Mouse (Mus musculus) MEL (cell line): ENCODE results near the gene Sorbs2. TPM values are rescaled to one million over a fixed set of nuclear protein-coding genes. Genes with fewer than 3 reads are reported as not detected.

Experiments used
- DNase-seq: peaks from one replicate; pipeline ENCODE4 v3.0.0; 2011; ENCODE audit warnings: low read depth, low spot score
- H3K27ac ChIP-seq: 2 replicates; pipeline ENCODE4 v1.5.1; 2012; ENCODE audit warnings: low read depth, mild to moderate bottlenecking, control low read depth, low read length, moderate library complexity; ENCODE audit not compliant: control insufficient read depth
- H3K27me3 ChIP-seq, 2 experiments: fragments of 150-350 bp in 1 of 2; sonication (generic) in 1 of 2; 2 replicates each; pipeline ENCODE4 v1.6.1; 2012; ENCODE audit warnings: low read length in 2 of 2, mild to moderate bottlenecking in 2 of 2, improper control_type of control experiment in 1 of 2, moderate library complexity in 1 of 2; ENCODE audit not compliant: insufficient read depth in 2 of 2, control insufficient read depth in 1 of 2
- H3K36me3 ChIP-seq, 2 experiments: 2 replicates each; pipeline ENCODE4 v1.6.1; 2012 to 2014; ENCODE audit warnings: low read length in 2 of 2, improper control_type of control experiment in 1 of 2, inconsistent platforms in 1 of 2, mild to moderate bottlenecking in 1 of 2; ENCODE audit not compliant: insufficient read depth in 2 of 2, control insufficient read depth in 1 of 2
- H3K4me1 ChIP-seq, 2 experiments: fragments of 150-350 bp in 1 of 2; sonication (generic) in 1 of 2; 2 replicates each; pipeline ENCODE4 v1.6.1; 2012; ENCODE audit warnings: low read length in 2 of 2, improper control_type of control experiment in 1 of 2, mild to moderate bottlenecking in 1 of 2; ENCODE audit not compliant: insufficient read depth in 2 of 2, control insufficient read depth in 1 of 2
- H3K4me3 ChIP-seq, 2 experiments: fragments of 150-350 bp in 1 of 2; sonication (generic) in 1 of 2; 2 replicates each; pipeline ENCODE4 v1.5.1; 2012; ENCODE audit warnings: low read depth in 2 of 2, low read length in 2 of 2, mild to moderate bottlenecking in 2 of 2, moderate library complexity in 2 of 2, control low read depth in 1 of 2, improper control_type of control experiment in 1 of 2; ENCODE audit not compliant: control insufficient read depth in 1 of 2, insufficient read depth in 1 of 2
- H3K79me2 ChIP-seq: 2 replicates; pipeline ENCODE4 v1.6.1; 2012; ENCODE audit warnings: mild to moderate bottlenecking, low read length, moderate library complexity; ENCODE audit not compliant: control insufficient read depth, poor library complexity, insufficient read depth
- H3K9ac ChIP-seq: 2 replicates; pipeline ENCODE4 v1.6.1; 2012; ENCODE audit warnings: low read depth, mild to moderate bottlenecking, control low read depth, low read length, moderate library complexity; ENCODE audit not compliant: control insufficient read depth, poor library complexity, severe bottlenecking
- H3K9me3 ChIP-seq: fragments of 150-350 bp; sonication (generic); replicated peaks from 2 replicates; pipeline ENCODE4 v1.6.1; 2012; ENCODE audit warnings: mild to moderate bottlenecking, low read length, improper control_type of control experiment, moderate library complexity; ENCODE audit not compliant: insufficient read depth
- BHLHE40 ChIP-seq: IDR thresholded peaks from 2 replicates; pipeline ENCODE4 v1.6.1; 2012; ENCODE audit warnings: low read depth, mild to moderate bottlenecking, inconsistent platforms, low read length, improper control_type of control experiment, borderline replicate concordance
- CHD1 ChIP-seq: IDR thresholded peaks from 2 replicates; pipeline ENCODE4 v1.6.1; 2012; ENCODE audit warnings: low read depth, mild to moderate bottlenecking, inconsistent platforms, low read length, improper control_type of control experiment
- CTCF ChIP-seq, 3 experiments: IDR thresholded peaks in 2 of 3; conservative IDR thresholded peaks in 1 of 3; 2 replicates each; pipeline ENCODE4 v1.5.1; 2011 to 2012; ENCODE audit warnings: low read length in 3 of 3, low read depth in 2 of 3, mild to moderate bottlenecking in 2 of 3, improper control_type of control experiment in 1 of 3, inconsistent platforms in 1 of 3, mixed read lengths in 1 of 3, moderate library complexity in 1 of 3; ENCODE audit not compliant: control insufficient read depth in 1 of 3, insufficient read depth in 1 of 3, poor library complexity in 1 of 3, severe bottlenecking in 1 of 3
- E2F4 ChIP-seq: IDR thresholded peaks from 2 replicates; pipeline ENCODE4 v1.6.1; 2011; ENCODE audit warnings: low read depth, low read length, improper control_type of control experiment, borderline replicate concordance
- EP300 ChIP-seq, 2 experiments: IDR thresholded peaks; 2 replicates each; pipeline ENCODE4 v1.6.1; 2011; ENCODE audit warnings: improper control_type of control experiment in 2 of 2, low read length in 2 of 2, low read depth in 1 of 2, mild to moderate bottlenecking in 1 of 2
- ETS1 ChIP-seq: IDR thresholded peaks from 2 replicates; pipeline ENCODE4 v1.6.1; 2012; ENCODE audit warnings: low read depth, mild to moderate bottlenecking, inconsistent platforms, low read length, improper control_type of control experiment, moderate library complexity
- GATA1 ChIP-seq: IDR thresholded peaks from 2 replicates; pipeline ENCODE4 v1.6.1; 2011; ENCODE audit warnings: low read depth, low read length, improper control_type of control experiment
- JUND ChIP-seq: IDR thresholded peaks from 2 replicates; pipeline ENCODE4 v1.6.1; 2011; ENCODE audit warnings: low read depth, mild to moderate bottlenecking, improper control_type of control experiment, low read length
- KAT2A ChIP-seq: conservative IDR thresholded peaks from 2 replicates; pipeline ENCODE4 v1.6.1; 2012; ENCODE audit warnings: low read depth, low read length, improper control_type of control experiment, inconsistent platforms
- NELFE ChIP-seq: IDR thresholded peaks from 2 replicates; pipeline ENCODE4 v1.6.1; 2011; ENCODE audit warnings: low read depth, low read length, improper control_type of control experiment
- NRF1 ChIP-seq: IDR thresholded peaks from 2 replicates; pipeline ENCODE4 v1.6.1; 2014; ENCODE audit warnings: low read depth, mild to moderate bottlenecking, inconsistent platforms, low read length, improper control_type of control experiment, moderate library complexity; ENCODE audit not compliant: poor library complexity, insufficient read depth, severe bottlenecking
- POLR2A ChIP-seq, 2 experiments: IDR thresholded peaks; 2 replicates each; pipeline ENCODE4 v1.6.1; 2011 to 2012; ENCODE audit warnings: low read length in 2 of 2, mild to moderate bottlenecking in 2 of 2, control low read depth in 1 of 2, improper control_type of control experiment in 1 of 2, low read depth in 1 of 2, moderate library complexity in 1 of 2; ENCODE audit not compliant: control insufficient read depth in 1 of 2, insufficient read depth in 1 of 2, poor library complexity in 1 of 2
- POLR2AphosphoS2 ChIP-seq: IDR thresholded peaks from 2 replicates; pipeline ENCODE4 v1.6.1; 2011; ENCODE audit warnings: low read length, improper control_type of control experiment
- POLR2AphosphoS5 ChIP-seq: IDR thresholded peaks from 2 replicates; pipeline ENCODE4 v1.6.1; 2012; ENCODE audit warnings: low read depth, borderline replicate concordance, mild to moderate bottlenecking, inconsistent platforms, low read length, moderate library complexity, mixed read lengths
- RAD21 ChIP-seq: IDR thresholded peaks from 2 replicates; pipeline ENCODE4 v1.6.1; 2011; ENCODE audit warnings: mild to moderate bottlenecking, low read depth, low read length, improper control_type of control experiment
- RCOR1 ChIP-seq: IDR thresholded peaks from 2 replicates; pipeline ENCODE4 v1.6.1; 2012; ENCODE audit warnings: low read depth, mild to moderate bottlenecking, inconsistent platforms, low read length, improper control_type of control experiment
- SIN3A ChIP-seq: IDR thresholded peaks from 2 replicates; pipeline ENCODE4 v1.6.1; 2012; ENCODE audit warnings: low read length, improper control_type of control experiment, inconsistent platforms
- SMC3 ChIP-seq: IDR thresholded peaks from 2 replicates; pipeline ENCODE4 v1.6.1; 2011; ENCODE audit warnings: low read depth, low read length, improper control_type of control experiment
- TBP ChIP-seq: IDR thresholded peaks from 2 replicates; pipeline ENCODE4 v1.8.0; 2011; ENCODE audit warnings: low read depth, low read length, improper control_type of control experiment
- UBTF ChIP-seq: IDR thresholded peaks from 2 replicates; pipeline ENCODE4 v1.6.1; 2012; ENCODE audit warnings: low read depth, mild to moderate bottlenecking, inconsistent platforms, low read length, improper control_type of control experiment, moderate library complexity, borderline replicate concordance; ENCODE audit not compliant: insufficient read depth
- USF2 ChIP-seq, 2 experiments: IDR thresholded peaks; 2 replicates each; pipeline ENCODE4 v1.6.1; 2011 to 2012; ENCODE audit warnings: improper control_type of control experiment in 2 of 2, low read length in 2 of 2, borderline replicate concordance in 1 of 2, inconsistent platforms in 1 of 2, low read depth in 1 of 2, mild to moderate bottlenecking in 1 of 2; ENCODE audit not compliant: insufficient read depth in 1 of 2
- ZC3H11A ChIP-seq: IDR thresholded peaks from 2 replicates; pipeline ENCODE4 v1.6.1; 2012; ENCODE audit warnings: low read depth, mild to moderate bottlenecking, inconsistent platforms, low read length, improper control_type of control experiment
- ZKSCAN1 ChIP-seq: IDR thresholded peaks from 2 replicates; pipeline ENCODE4 v1.6.1; 2012; ENCODE audit warnings: low read depth, mild to moderate bottlenecking, inconsistent platforms, low read length, improper control_type of control experiment, moderate library complexity
- ZNF384 ChIP-seq: IDR thresholded peaks from 2 replicates; pipeline ENCODE4 v1.6.1; 2012; ENCODE audit warnings: low read depth, mild to moderate bottlenecking, inconsistent platforms, low read length, improper control_type of control experiment
- polyA plus RNA-seq, 2 experiments: library from polyadenylated mRNA; stranded (reverse) in 1 of 2; unstranded in 1 of 2; fragments of >175 nt in 1 of 2; fragments of >200 nt in 1 of 2; gene quantifications; 2 replicates each; pipeline versions ENCODE4 v1.2.1 to v1.2.4; 2012; ENCODE audit warnings: low replicate concordance in 2 of 2, low read depth in 1 of 2; ENCODE audit not compliant: insufficient read length in 2 of 2, insufficient read depth in 1 of 2, missing spikeins in 1 of 2
- total RNA-seq: library from RNA; depleted of rRNA; stranded (reverse); fragments of 300-350 nt; gene quantifications from 2 replicates; pipeline ENCODE4 v1.2.3, GENCODE M21; 2012

Gene Sorbs2
- total and polyA plus RNA-seq, 3 experiments = not detected

DNA sequence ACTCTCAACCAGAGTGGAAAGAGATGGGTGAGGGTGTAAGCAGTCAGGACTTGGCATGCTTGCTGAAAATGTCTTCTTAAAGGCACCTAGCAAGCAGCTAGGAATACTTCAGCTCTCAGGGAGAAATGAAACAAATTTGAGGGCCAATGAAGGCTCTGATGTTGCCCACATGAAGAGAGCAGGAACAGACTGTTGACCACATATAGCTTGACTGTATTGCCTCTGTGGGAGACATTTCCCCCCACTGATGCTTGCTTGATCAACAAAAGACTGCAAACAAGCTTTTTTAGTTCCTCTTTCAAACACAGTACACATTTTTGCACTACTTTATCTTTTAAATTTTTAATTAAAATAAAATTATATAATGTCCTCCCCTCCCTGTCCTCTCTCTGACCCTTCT, 131.9 kb downstream of the Sorbs2 start:
- Histone ChIP-seq H3K27me3 (no peaks in the 10 kb centered on the region), H3K27ac (no peak overlapping the region), H3K4me1 (no peaks in the 10 kb centered on the region), H3K9ac (no peak overlapping the region), H3K36me3 (no peaks in the 10 kb centered on the region), H3K9me3 (no peaks in the 10 kb centered on the region), H3K79me2 (no peaks in the 10 kb centered on the region), H3K4me3 (no peak overlapping the region)
- no peak for TF ChIP-seq ZKSCAN1
- TF ChIP-seq UBTF = no peak
- TF ChIP-seq POLR2AphosphoS5 = no peak
- no peak for TF ChIP-seq NELFE
- no peak for TF ChIP-seq ZNF384
- TF ChIP-seq ETS1 = no peak
- TF ChIP-seq JUND = no peak
- no peak for TF ChIP-seq E2F4
- TF ChIP-seq USF2 (IDR thresholded peaks at IDR 0.05; ENCODE audit: borderline replicate concordance in 1 of 2, insufficient read depth in 1 of 2, low read depth in 1 of 2, low read length in 2 of 2) = no peak
- no peak for TF ChIP-seq TBP
- TF ChIP-seq GATA1 = no peak
- TF ChIP-seq SIN3A = no peak
- no peak for TF ChIP-seq RCOR1
- TF ChIP-seq BHLHE40 = no peak
- TF ChIP-seq KAT2A = no peak
- TF ChIP-seq CTCF (IDR thresholded peaks at IDR 0.05 in 2 of 3, conservative IDR thresholded peaks at IDR 0.05 in 1 of 3; ENCODE audit: control insufficient read depth in 1 of 3, insufficient read depth in 1 of 3, low read depth in 2 of 3, low read length in 3 of 3, poor library complexity in 1 of 3, severe bottlenecking in 1 of 3) = no peak
- TF ChIP-seq SMC3 = no peak
- no peak for TF ChIP-seq EP300 (IDR thresholded peaks at IDR 0.05; ENCODE audit: low read depth in 1 of 2, low read length in 2 of 2)
- DNase-seq = no peak

- no peak overlapping the region for H3K9ac ChIP-seq
- H3K36me3 ChIP-seq = no peaks in the 10 kb centered on the region
- no peaks in the 10 kb centered on the region for H3K79me2 ChIP-seq
- TF ChIP-seq POLR2AphosphoS2 (no peak), CHD1 (no peak), NELFE (no peak), NRF1 (no peak), CTCF (IDR thresholded peaks at IDR 0.05 in 2 of 3, conservative IDR thresholded peaks at IDR 0.05 in 1 of 3; ENCODE audit: control insufficient read depth in 1 of 3, insufficient read depth in 1 of 3, low read depth in 2 of 3, low read length in 3 of 3, poor library complexity in 1 of 3, severe bottlenecking in 1 of 3) (no peak), KAT2A (no peak), ZC3H11A (no peak), RCOR1 (no peak), POLR2A (IDR thresholded peaks at IDR 0.05; ENCODE audit: control insufficient read depth in 1 of 2, insufficient read depth in 1 of 2, low read depth in 1 of 2, low read length in 2 of 2, poor library complexity in 1 of 2) (no peak), TBP (no peak), ZKSCAN1 (no peak), RAD21 (no peak), JUND (no peak)
- H3K4me3 ChIP-seq = no peak overlapping the region
- no peaks in the 10 kb centered on the region for H3K4me1 ChIP-seq
- no peak overlapping the region for H3K27ac ChIP-seq
- no peaks in the 10 kb centered on the region for H3K9me3 ChIP-seq
- DNase-seq = no peak
- H3K27me3 ChIP-seq = no peaks in the 10 kb centered on the region
Measured at GRCm38 (mm10) chr8:45644651-45645050, 137.1 kb downstream of the Sorbs2 start.
